Mouse (Mus musculus) embryo, embryonic 10.5 days (tissue): ENCODE results near the gene Gm45337.
"Not testable (repeated sequence)": the region's sequence is repeated elsewhere in the genome, so short reads cannot be mapped to it uniquely, and the experiment has no call there.

ENCODE experiments used
- DNase-seq: peaks from one replicate; pipeline ENCODE4 v3.0.0-alpha.2; 2015; ENCODE audit warnings: low spot score

Gm45337 gene

GRCm38 (mm10) chr7:142144507-142144906 is at the start of gene Gm45337:
Gene Gm45337, minus strand, starts transcription at chr7:142144607.
- no peak for DNase-seq

DNA sequence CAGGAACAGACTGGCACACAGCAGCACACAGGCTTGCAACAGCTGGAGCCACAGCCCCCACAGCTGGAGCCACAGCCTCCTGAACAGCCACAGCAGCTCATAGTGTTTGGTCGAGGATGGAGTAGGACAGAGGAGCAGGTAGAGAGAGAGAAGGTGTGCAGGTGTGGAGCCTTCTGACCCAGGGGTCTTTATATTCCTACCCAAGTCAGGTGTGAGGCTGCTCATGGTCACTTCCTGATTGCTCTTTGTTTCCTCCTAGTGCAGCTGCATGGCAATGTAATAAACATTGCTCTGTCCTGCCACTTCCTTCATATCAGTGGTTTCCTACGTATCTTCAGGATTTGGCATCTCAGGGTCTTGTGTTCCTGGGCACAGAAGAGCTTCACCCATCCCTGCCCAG is 45.9 kb upstream of the Gm45337 start, which contains the start of gene Gm10153:
Gene Gm10153 (minus strand): TSS at position 101 of the 400 bp plus-strand sequence.
- DNase-seq: no peak

DNA sequence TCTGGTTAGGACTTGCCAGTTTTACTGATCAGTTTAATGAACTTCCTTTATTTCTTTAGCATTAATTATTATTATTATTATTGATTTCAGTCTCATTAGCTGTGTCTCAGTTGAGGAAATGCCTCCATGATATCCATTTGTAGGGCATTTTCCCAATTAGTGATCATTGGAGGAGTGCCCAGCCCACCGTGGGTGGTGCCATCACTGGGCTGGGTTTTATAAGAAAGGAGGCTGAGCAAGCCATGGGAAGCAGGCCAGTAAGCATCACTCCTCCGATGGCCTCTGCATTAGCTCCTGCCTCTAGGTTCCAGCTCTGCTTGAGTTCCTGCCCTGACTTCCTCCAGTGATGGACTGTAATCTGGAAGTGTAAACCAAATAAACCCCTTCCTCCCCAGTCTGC is 43.7 kb upstream of the Gm45337 start:
- no peak for DNase-seq

GRCm38 (mm10) chr7:142181021-142181420 is 36.6 kb upstream of the Gm45337 start:
- no peak for DNase-seq

GRCm38 (mm10) chr7:142178685-142179084 is 34.3 kb upstream of the Gm45337 start:
- DNase-seq: no peak

GRCm38 (mm10) chr7:142175905-142176304 is 31.5 kb upstream of the Gm45337 start, which contains the start of gene Krtap5-2:
Gene Krtap5-2, minus strand, starts transcription at chr7:142176005.
- DNase-seq: not testable (repeated sequence)

DNA sequence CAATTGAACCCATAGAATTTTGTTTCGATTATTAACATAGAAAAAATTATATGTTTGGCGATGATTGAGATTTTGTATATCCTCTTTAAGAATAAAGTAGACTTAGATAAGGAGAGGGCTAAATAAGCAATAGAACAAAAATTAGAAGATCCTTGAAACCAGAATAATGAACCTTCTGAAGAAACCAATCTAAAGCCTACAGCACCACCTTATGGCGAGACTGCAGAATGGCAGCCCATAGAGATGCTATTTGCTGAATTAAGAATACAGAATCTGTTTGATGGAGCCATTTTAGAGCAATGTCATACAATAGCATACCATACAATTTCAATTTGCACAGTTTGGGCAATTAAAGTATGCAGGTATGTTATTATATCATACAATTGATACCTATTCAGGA is 25.4 kb upstream of the Gm45337 start:
- peak; percentile 80 for DNase-seq

GRCm38 (mm10) chr7:142165639-142166038 is 21.2 kb upstream of the Gm45337 start, which contains the start of gene Gm4553:
Gene Gm4553, minus strand, starts transcription at chr7:142165739.
- DNase-seq: not testable (repeated sequence)

DNA sequence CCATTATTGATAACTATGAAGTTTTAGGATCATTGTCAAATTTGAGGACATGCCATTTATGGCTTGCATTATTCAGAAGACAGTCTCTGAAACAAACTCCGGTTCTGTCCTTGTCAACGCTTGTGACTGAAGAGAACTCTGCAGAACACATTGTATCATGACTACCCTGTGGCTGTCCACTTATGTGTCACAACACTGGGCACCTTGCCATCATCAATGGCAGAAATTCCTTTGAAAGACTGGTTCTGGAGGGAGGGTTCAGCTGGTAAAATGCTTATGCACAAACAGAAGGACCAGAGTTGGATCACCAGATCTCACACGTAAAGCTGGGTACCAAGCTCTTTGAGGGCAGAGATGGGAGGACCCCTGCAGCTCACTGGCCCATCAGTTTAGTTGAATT is 15.0 kb upstream of the Gm45337 start:
- no peak for DNase-seq

DNA sequence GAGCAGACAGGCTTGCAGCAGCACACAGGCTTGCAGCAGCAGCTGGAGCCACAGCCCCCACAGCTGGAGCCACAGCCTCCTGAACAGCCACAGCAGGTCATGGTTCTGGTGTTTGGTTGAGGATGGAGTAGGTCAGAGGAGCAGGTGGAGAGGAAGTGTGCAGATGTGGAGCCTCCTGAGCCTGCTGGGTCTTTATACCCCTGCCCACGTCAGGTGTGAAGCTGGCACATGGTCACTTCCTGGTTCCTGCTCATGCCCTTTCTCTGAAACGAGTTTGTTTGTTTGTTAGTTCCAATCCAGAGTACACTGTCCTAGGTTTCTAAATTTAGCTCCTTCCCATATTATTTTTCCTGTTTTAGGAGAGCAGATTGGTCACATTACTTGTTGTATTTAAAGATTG is 12.6 kb upstream of the Gm45337 start, which contains the start of gene Gm29735:
Gene Gm29735 (minus strand): TSS at position 101 of the 400 bp plus-strand sequence.
- not testable (repeated sequence) for DNase-seq

DNA sequence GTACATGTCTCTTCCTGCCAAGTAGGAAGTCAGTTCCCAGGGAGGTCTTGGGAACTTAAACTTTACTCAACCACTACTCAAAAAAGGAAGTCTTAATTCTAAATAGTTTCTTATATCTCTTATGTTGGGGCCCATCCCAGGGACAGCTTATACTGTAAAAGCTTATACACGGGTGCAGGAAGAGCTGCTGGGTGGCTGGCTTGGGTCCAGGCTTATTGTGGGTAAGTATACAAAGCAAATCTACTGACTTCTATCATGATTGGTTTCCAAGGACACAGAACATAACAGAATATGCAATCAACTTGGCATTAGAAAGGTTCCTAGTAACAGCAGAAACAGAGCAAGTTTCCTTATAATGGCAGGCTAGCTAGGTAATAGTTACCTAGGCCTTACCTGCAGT is 10.9 kb upstream of the Gm45337 start:
- no peak for DNase-seq

GRCm38 (mm10) chr7:142152191-142152590 is 7.8 kb upstream of the Gm45337 start:
- DNase-seq: no peak

DNA sequence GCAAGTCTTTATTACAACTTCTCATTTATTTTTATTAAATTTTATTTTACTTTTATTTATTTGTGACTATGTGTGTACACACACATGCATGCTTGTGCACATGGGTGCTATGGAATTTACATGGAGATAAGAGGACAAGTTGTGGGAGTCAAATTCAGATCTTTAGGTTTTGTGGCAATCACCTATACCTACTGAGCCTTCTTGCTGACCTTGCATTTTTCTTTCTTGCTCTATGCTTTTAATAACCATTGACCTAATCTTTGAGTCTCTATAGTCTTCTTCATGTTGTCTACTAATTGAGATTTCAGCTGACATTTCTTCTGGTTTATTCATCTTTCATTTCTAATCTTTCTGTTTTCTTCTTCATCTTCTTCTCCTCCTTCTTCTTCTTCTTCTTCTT is 4.2 kb upstream of the Gm45337 start:
- no peak for DNase-seq

DNA sequence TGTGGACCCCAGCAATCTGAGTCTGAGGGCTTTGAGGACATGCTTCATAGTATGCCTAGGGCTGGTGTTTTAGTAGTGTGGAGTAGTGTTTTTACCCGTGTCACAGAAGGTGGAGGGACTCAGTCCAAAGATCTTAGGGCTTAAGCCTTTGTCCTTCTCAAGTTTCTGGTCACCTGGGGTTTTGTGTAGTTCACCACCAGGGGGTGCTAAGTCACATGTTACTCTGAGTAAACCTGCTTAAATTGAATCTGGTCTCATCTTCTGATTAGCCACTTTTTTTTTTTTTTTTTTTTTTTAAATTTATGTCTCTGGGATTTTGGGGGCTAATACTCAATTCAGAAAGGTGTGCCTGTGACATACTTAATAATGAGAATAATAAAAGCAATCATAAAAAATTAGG is 1.6 kb upstream of the Gm45337 start:
- peak; percentile 84 for DNase-seq

DNA sequence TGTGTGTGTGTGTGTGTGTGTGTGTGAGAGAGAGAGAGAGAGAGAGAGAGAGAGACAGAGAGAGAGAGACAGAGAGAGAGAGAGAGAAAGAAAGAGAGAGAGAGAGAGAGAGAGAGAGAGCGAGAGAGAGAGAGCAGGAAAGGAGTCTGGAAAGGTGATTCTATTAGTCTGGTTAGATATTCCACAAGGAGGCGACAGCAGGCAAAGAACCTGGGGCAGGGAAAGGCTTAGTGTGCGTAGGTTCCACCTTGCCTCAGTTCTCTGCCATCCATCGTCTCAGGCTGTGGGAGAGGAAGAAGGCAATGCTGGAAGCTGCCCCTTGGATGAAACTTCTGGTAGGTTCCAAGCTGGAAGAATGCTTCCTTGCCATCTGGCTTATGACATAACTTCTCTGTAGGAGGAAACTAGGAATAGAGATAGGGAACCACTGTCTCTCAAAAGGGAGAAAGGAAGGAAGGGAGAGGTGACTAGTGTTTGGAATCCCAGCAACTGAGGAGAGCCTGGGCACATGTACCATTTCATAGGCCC is 1.1 kb upstream of the Gm45337 start:
- peak; percentile 4 for DNase-seq

- not testable (repeated sequence) for DNase-seq
Measured at GRCm38 (mm10) chr7:142143506-142144010, 849 bp downstream of the Gm45337 start.

- DNase-seq: no peak
Measured at GRCm38 (mm10) chr7:142140696-142141095, 3.7 kb downstream of the Gm45337 start.

- DNase-seq: not testable (repeated sequence)
Measured at GRCm38 (mm10) chr7:142135934-142136333, 8.5 kb downstream of the Gm45337 start, which contains the start of gene Gm39115. Gene Gm39115, minus strand, starts transcription at chr7:142136034.

DNA sequence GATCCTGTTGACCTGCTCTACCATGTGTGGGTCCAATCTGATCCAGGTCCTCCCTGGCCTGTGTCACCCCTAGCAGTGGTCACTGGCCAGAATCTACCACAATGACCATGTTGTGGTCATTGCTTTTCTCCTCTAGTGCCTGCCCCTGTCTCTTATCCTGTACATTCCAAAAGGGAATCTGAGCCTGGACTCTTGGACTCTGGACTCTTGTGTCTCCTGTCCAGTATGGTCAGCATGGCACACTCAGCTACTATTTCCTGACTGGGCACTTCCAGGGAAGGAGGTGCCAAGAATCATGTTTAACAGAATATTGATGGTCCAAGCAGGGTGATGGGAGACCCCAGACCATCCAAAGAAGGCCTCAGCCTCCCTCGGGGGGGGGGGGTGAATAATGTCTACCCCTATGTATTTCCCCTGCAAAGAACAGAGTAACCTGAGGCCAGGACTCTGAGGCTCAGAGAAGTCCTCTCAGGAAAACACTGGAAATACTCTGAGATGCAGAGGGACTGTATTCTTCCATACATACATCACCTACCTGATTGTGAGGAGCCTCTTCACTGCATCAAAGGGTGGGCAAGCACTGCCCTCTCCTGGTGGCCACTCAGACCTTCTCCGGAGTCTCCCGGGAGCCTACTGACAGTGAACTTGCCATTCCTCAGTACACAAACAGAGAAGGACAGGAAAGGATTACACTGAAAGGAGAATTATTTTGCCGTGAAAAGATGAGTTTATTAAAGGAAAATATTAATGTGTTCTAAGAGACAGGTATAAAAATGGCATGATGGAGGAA is 10.0 kb downstream of the Gm45337 start:
- peak; percentile 40 for DNase-seq

- no peak for DNase-seq
Measured at GRCm38 (mm10) chr7:142128843-142129242, 15.6 kb downstream of the Gm45337 start.

DNA sequence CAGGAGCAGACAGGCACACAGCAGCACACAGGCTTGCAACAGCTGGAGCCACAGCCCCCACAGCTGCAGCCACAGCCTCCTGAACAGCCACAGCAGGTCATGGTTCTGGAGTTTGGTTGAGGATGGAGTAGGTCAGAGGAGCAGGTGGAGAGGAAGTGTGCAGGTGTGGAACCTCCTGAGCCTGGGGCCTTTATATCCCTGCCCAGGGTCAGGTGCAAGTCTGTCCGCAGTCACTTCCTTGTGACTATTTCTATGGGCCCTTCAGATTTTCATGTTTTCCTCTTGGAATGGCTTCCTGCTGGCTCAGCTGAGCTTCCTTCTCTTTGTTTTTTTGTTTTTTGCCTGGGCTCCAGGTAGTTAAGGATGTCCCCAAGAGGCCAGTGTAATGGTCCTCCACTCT is 23.8 kb downstream of the Gm45337 start, which contains the start of gene Gm45618:
Gene Gm45618 (minus strand): TSS at position 101 of the 400 bp plus-strand sequence.
- not testable (repeated sequence) for DNase-seq

DNA sequence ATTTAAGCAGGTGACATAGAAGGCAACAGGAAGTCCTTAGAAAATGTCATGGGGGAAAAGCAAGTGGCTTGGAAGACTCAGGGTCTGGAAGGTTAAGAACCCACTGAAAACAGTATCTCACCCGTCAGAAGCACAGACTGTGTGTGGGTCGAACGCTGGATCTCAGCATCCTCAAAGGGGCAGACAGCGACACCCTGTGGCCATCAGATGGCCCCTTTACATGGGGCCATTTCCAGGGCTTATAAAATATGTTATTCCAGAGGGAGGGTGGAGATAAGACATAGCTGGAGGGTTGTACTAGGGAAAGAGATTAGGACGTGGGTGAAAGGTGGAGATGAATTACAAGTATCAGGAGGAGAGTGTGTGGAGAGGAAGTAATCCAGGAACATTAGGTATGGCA is 24.8 kb downstream of the Gm45337 start:
- DNase-seq: peak; percentile 40

GRCm38 (mm10) chr7:142104747-142105146 is 39.7 kb downstream of the Gm45337 start:
- DNase-seq: no peak
